Mouse (Mus musculus) small intestine, adult 2 months (tissue): Measurements from ENCODE around the gene Car11. TPM values are rescaled to one million over a fixed set of nuclear protein-coding genes. Genes with fewer than 3 reads are reported as not detected.
A peak's percentile ranks its signal among the peaks of the same experiment; 100 is the strongest.

Experiments used
- H3K27ac ChIP-seq: fragments of 200-500 bp; 2 replicates; pipeline ENCODE4 v1.5.1; 2012; ENCODE audit warnings: low read depth, low read length, control low read depth, inconsistent platforms; ENCODE audit not compliant: insufficient read depth
- H3K27me3 ChIP-seq: fragments of 200-500 bp; 2 replicates; pipeline ENCODE4 v1.6.1; 2012; ENCODE audit warnings: mild to moderate bottlenecking, moderate library complexity, low read length, inconsistent platforms; ENCODE audit not compliant: control insufficient read depth, insufficient read depth
- H3K36me3 ChIP-seq: fragments of 200-500 bp; 2 replicates; pipeline ENCODE4 v1.6.1; 2012; ENCODE audit warnings: mild to moderate bottlenecking, low read length, control low read depth, inconsistent platforms; ENCODE audit not compliant: control insufficient read depth, insufficient read depth
- H3K4me1 ChIP-seq: fragments of 200-500 bp; 2 replicates; pipeline ENCODE4 v1.6.1; 2012; ENCODE audit warnings: low read length, inconsistent platforms, mixed read lengths; ENCODE audit not compliant: control insufficient read depth, insufficient read depth, insufficient read length
- H3K4me3 ChIP-seq: fragments of 200-500 bp; 2 replicates; pipeline ENCODE4 v1.5.1; 2012; ENCODE audit warnings: low read depth, mild to moderate bottlenecking, control low read depth, inconsistent platforms, low read length, moderate library complexity
- CTCF ChIP-seq: fragments of 200-500 bp; IDR thresholded peaks from 2 replicates; pipeline ENCODE4 v1.5.1; 2012; ENCODE audit warnings: low read depth, mild to moderate bottlenecking, control low read depth, inconsistent platforms, low read length, moderate library complexity, mixed read lengths; ENCODE audit not compliant: insufficient replicate concordance, insufficient read length; ENCODE audit errors: extremely low read depth
- POLR2A ChIP-seq: fragments of 200-500 bp; IDR thresholded peaks from 2 replicates; pipeline ENCODE4 v1.6.1; 2012; ENCODE audit warnings: low read depth, mild to moderate bottlenecking, control low read depth, inconsistent platforms, low read length, moderate library complexity
- WGBS: fragments of 180-500 bp; shearing (Covaris S2); methylation state at CpG from one replicate; pipeline ENCODE4 v1.1.7; 2018; 5-methylcytosine and 5-hydroxymethylcytosine counted together
- polyA plus RNA-seq: library from polyadenylated mRNA; depleted of rRNA; stranded (reverse); fragments of >200 nt; gene quantifications from 2 replicates; pipeline ENCODE4 v1.2.3, GENCODE M21; 2012

Gene Car11
- polyA plus RNA-seq, 1 experiment = 2.3 TPM

GRCm38 (mm10) chr7:45667761-45668160 is 31.9 kb upstream of the Car11 start:
- Histone ChIP-seq H3K27me3 (peaks cover 58% of the 10 kb centered on the region), H3K36me3 (no peaks in the 10 kb centered on the region), H3K4me3 (no peak overlapping the region), H3K4me1 (peaks cover 2% of the 10 kb centered on the region; the same call in 1 of the 2 replicates), H3K27ac (no peak overlapping the region)
- 58% methylated on average over 14 of the region's 14 CpGs for WGBS
- TF ChIP-seq CTCF (no peak), POLR2A (no peak)

- Histone ChIP-seq H3K4me1 (peaks cover 2% of the 10 kb centered on the region; the same call in 1 of the 2 replicates), H3K4me3 (no peak overlapping the region), H3K36me3 (no peaks in the 10 kb centered on the region), H3K27ac (no peak overlapping the region), H3K27me3 (peaks cover 58% of the 10 kb centered on the region)
- 95% methylated on average over 9 of the region's 9 CpGs for WGBS
- TF ChIP-seq POLR2A = no peak
- peak; percentile 15; the same call in 1 of the 2 replicates for TF ChIP-seq CTCF
Measured at GRCm38 (mm10) chr7:45668921-45669320, 30.7 kb upstream of the Car11 start.

GRCm38 (mm10) chr7:45677627-45678295 is 21.9 kb upstream of the Car11 start:
- 41% methylated on average over 7 of the region's 7 CpGs for WGBS
- no peak for TF ChIP-seq CTCF
- TF ChIP-seq POLR2A = no peak
- H3K27me3 ChIP-seq = peaks cover 37% of the 10 kb centered on the region
- H3K36me3 ChIP-seq = no peaks in the 10 kb centered on the region
- peaks cover 9% of the 10 kb centered on the region for H3K4me1 ChIP-seq
- H3K4me3 ChIP-seq = no peak overlapping the region
- no peak overlapping the region for H3K27ac ChIP-seq

- no peak overlapping the region for H3K27ac ChIP-seq
- WGBS = 91% methylated on average over 14 of the region's 14 CpGs
- no peaks in the 10 kb centered on the region for H3K36me3 ChIP-seq
- TF ChIP-seq CTCF (no peak), POLR2A (no peak)
- H3K27me3 ChIP-seq = peaks cover 30% of the 10 kb centered on the region
- H3K4me3 ChIP-seq = no peak overlapping the region
- H3K4me1 ChIP-seq = peaks cover 9% of the 10 kb centered on the region
Measured at GRCm38 (mm10) chr7:45678513-45678912, 21.1 kb upstream of the Car11 start.

GRCm38 (mm10) chr7:45679966-45680621 is 19.5 kb upstream of the Car11 start:
- WGBS = 65% methylated on average over 14 of the region's 14 CpGs
- Histone ChIP-seq H3K36me3 (no peaks in the 10 kb centered on the region), H3K27me3 (peaks cover 28% of the 10 kb centered on the region), H3K4me1 (peaks cover 9% of the 10 kb centered on the region), H3K27ac (peak overlapping the region; percentile 29; the same call in 1 of the 2 replicates), H3K4me3 (no peak overlapping the region)
- no peak for TF ChIP-seq POLR2A
- no peak for TF ChIP-seq CTCF

GRCm38 (mm10) chr7:45681046-45681736 is 18.5 kb upstream of the Car11 start:
- Histone ChIP-seq H3K4me1 (peaks cover 9% of the 10 kb centered on the region), H3K4me3 (no peak overlapping the region), H3K27me3 (peaks cover 21% of the 10 kb centered on the region), H3K36me3 (no peaks in the 10 kb centered on the region), H3K27ac (peak overlapping the region; percentile 71)
- 44% methylated on average over 8 of the region's 8 CpGs for WGBS
- no peak for TF ChIP-seq POLR2A
- TF ChIP-seq CTCF = no peak
